Mouse (Mus musculus) midbrain, embryonic 13.5 days (tissue): Measurements from ENCODE around the gene Fam183b. TPM values are rescaled to one million over a fixed set of nuclear protein-coding genes. Genes with fewer than 3 reads are reported as not detected.
"Not testable (repeated sequence)": the region's sequence is repeated elsewhere in the genome, so short reads cannot be mapped to it uniquely, and the experiment has no call there.

Experiments used
- ATAC-seq: fragments of 200-750 bp; cut with Nextera tagmentation; 2 replicates; pipeline ENCODE4 v1.8.0; 2017; ENCODE audit warnings: mild to moderate bottlenecking, moderate TSS enrichment, moderate library complexity
- H3K27ac ChIP-seq: fragments of 300-500 bp; sonication (generic); 2 replicates; pipeline ENCODE4 v1.5.1; 2015; ENCODE audit warnings: inconsistent platforms, mild to moderate bottlenecking, moderate library complexity
- H3K27me3 ChIP-seq: fragments of 300-500 bp; sonication (generic); 2 replicates; pipeline ENCODE4 v1.6.1; 2015; ENCODE audit warnings: mild to moderate bottlenecking, inconsistent platforms
- H3K36me3 ChIP-seq: fragments of 300-500 bp; sonication (generic); 2 replicates; pipeline ENCODE4 v1.6.1; 2015; ENCODE audit warnings: mild to moderate bottlenecking, inconsistent platforms
- H3K4me1 ChIP-seq: fragments of 300-500 bp; sonication (generic); replicated peaks from 2 replicates; pipeline ENCODE4 v1.6.1; 2015; ENCODE audit warnings: inconsistent platforms
- H3K4me2 ChIP-seq: fragments of 300-500 bp; sonication (generic); replicated peaks from 2 replicates; pipeline ENCODE4 v1.6.1; 2015; ENCODE audit warnings: moderate library complexity, mild to moderate bottlenecking, inconsistent platforms
- H3K4me3 ChIP-seq: fragments of 300-500 bp; sonication (generic); replicated peaks from 2 replicates; pipeline ENCODE4 v1.5.1; 2015; ENCODE audit warnings: mild to moderate bottlenecking, inconsistent platforms
- H3K9ac ChIP-seq: fragments of 300-500 bp; sonication (generic); replicated peaks from 2 replicates; pipeline ENCODE4 v1.6.1; 2015; ENCODE audit warnings: mild to moderate bottlenecking, inconsistent platforms
- H3K9me3 ChIP-seq: fragments of 300-500 bp; sonication (generic); 2 replicates; pipeline ENCODE4 v1.6.1; 2016; ENCODE audit warnings: mild to moderate bottlenecking, inconsistent platforms
- WGBS: fragments of 180-500 bp; shearing (Covaris S2); methylation state at CpG from one replicate; pipeline ENCODE4 v1.1.7; 2015; 5-methylcytosine and 5-hydroxymethylcytosine counted together
- polyA plus RNA-seq: library from polyadenylated mRNA; unstranded; fragments of >200 nt; fragmentation: Nextera tagmentation; extraction: Ambion mirVana; gene quantifications from 2 replicates; pipeline ENCODE4 v1.2.1, GENCODE M21; 2015

The Fam183b gene
- polyA plus RNA-seq, 1 experiment from 2014 or later = 7.3 TPM

- not testable (repeated sequence) for ATAC-seq, H3K27me3 ChIP-seq, H3K4me2 ChIP-seq, H3K36me3 ChIP-seq, H3K9me3 ChIP-seq, H3K27ac ChIP-seq, H3K9ac ChIP-seq, H3K4me1 ChIP-seq, H3K4me3 ChIP-seq
- WGBS = 84% methylated on average over 18 of the region's 18 CpGs
These were observed 50.7 kb downstream of the Fam183b start for GRCm38 (mm10) chr11:58751096-58751495.

Other genes starting within 250 kb of the Fam183b start
- 0.07 TPM in 1 of 2 replicates, not detected in the other for gene Olfr328, start 246.3 kb downstream of the Fam183b start, polyA plus RNA-seq
- gene Olfr224, start 231.4 kb downstream of the Fam183b start, polyA plus RNA-seq = not detected in 2 replicates
- gene Olfr325, start 224.2 kb downstream of the Fam183b start, polyA plus RNA-seq = not detected in 2 replicates
- gene Olfr324, start 206.8 kb downstream of the Fam183b start, polyA plus RNA-seq = not detected in 2 replicates
- not detected in 2 replicates for gene 2210407C18Rik, start 185.9 kb downstream of the Fam183b start, polyA plus RNA-seq
- not detected in 2 replicates for gene Olfr323, start 171.5 kb downstream of the Fam183b start, polyA plus RNA-seq
- gene Trim58, start 161.5 kb downstream of the Fam183b start, polyA plus RNA-seq = 0.07 and 0.12 TPM in 2 replicates
- gene Olfr322, start 143.2 kb downstream of the Fam183b start, polyA plus RNA-seq = not detected in 2 replicates
- not detected in 2 replicates for gene Olfr320, start 120.9 kb downstream of the Fam183b start, polyA plus RNA-seq
- gene Olfr319, start 102.8 kb downstream of the Fam183b start, polyA plus RNA-seq = not detected in 2 replicates
- gene Olfr318, start 77.9 kb downstream of the Fam183b start, polyA plus RNA-seq = not detected in 2 replicates
- gene Olfr317, start 62.7 kb downstream of the Fam183b start, polyA plus RNA-seq = 0.12 and 0.23 TPM in 2 replicates
- gene Olfr316, start 49.2 kb downstream of the Fam183b start, polyA plus RNA-seq = not detected in 2 replicates
- not detected in 2 replicates for gene Olfr315, start 28.8 kb downstream of the Fam183b start, polyA plus RNA-seq
- not detected in 2 replicates for gene Olfr314, start 19.0 kb downstream of the Fam183b start, polyA plus RNA-seq
- gene Olfr313, start 13.0 kb upstream of the Fam183b start, polyA plus RNA-seq = 0.10 TPM in 1 of 2 replicates, not detected in the other
- not detected in 2 replicates for gene Olfr312, start 27.3 kb upstream of the Fam183b start, polyA plus RNA-seq
- gene Olfr311, start 37.3 kb upstream of the Fam183b start, polyA plus RNA-seq = not detected in 2 replicates
- 18.5 and 21.3 TPM in 2 replicates for gene Gm12258, start 45.2 kb upstream of the Fam183b start, polyA plus RNA-seq
- gene 2810021J22Rik, start 65.3 kb upstream of the Fam183b start, polyA plus RNA-seq = 12.7 and 14.0 TPM in 2 replicates
- 4.4 and 5.2 TPM in 2 replicates for gene Zfp39, start 102.3 kb upstream of the Fam183b start, polyA plus RNA-seq
- gene Btnl10, start 115.9 kb upstream of the Fam183b start, polyA plus RNA-seq = not detected in 2 replicates
- gene Rnf187, start 137.0 kb upstream of the Fam183b start, polyA plus RNA-seq = 453 and 491 TPM in 2 replicates
- 383 and 402 TPM in 2 replicates for gene Hist3h2ba, start 147.0 kb upstream of the Fam183b start, polyA plus RNA-seq
- gene Hist3h2a, start 152.7 kb upstream of the Fam183b start, polyA plus RNA-seq = 149 and 155 TPM in 2 replicates
- 1.1 and 1.3 TPM in 2 replicates for gene Trim17, start 152.7 kb upstream of the Fam183b start, polyA plus RNA-seq
- 18.7 and 21.9 TPM in 2 replicates for gene Trim11, start 176.1 kb upstream of the Fam183b start, polyA plus RNA-seq